Mouse (Mus musculus) neutrophil, adult 5-6 weeks (primary cell): Measurements from ENCODE around the gene Sertad2. TPM values are rescaled to one million over a fixed set of nuclear protein-coding genes. Genes with fewer than 3 reads are reported as not detected.

ENCODE experiments used
- ATAC-seq: fragments of 151-379, 151-347 bp; 2 replicates; pipeline ENCODE4 v1.8.0; 2017; ENCODE audit warnings: mild to moderate bottlenecking, moderate TSS enrichment; ENCODE audit not compliant: insufficient number of reproducible peaks, poor library complexity, low FRiP score, severe bottlenecking; ENCODE audit errors: extremely low read depth
- total RNA-seq: library from RNA; stranded (forward); fragments of 200-1000 nt; gene quantifications from 2 replicates; pipeline ENCODE4 v1.2.3, GENCODE M21; 2017

Sertad2 gene
- total RNA-seq, 1 experiment from 2014 or later: 17.8 TPM

- ATAC-seq: no peak
Measured at GRCm38 (mm10) chr11:20636114-20636513, 93.1 kb downstream of the Sertad2 start.

GRCm38 (mm10) chr11:20637060-20637459 lies 94.0 kb downstream of the Sertad2 start:
- no peak for ATAC-seq

GRCm38 (mm10) chr11:20638841-20639240 lies 95.8 kb downstream of the Sertad2 start:
- ATAC-seq: peak; percentile 91

GRCm38 (mm10) chr11:20639918-20640447 lies 96.9 kb downstream of the Sertad2 start:
- no peak for ATAC-seq

- ATAC-seq: no peak
Measured at GRCm38 (mm10) chr11:20642321-20642720, 99.3 kb downstream of the Sertad2 start.

- no peak for ATAC-seq
Measured at GRCm38 (mm10) chr11:20643161-20643560, 100.1 kb downstream of the Sertad2 start.

GRCm38 (mm10) chr11:20644166-20644565 lies 101.1 kb downstream of the Sertad2 start:
- ATAC-seq: no peak

- no peak for ATAC-seq
Measured at GRCm38 (mm10) chr11:20644872-20645271, 101.8 kb downstream of the Sertad2 start.

GRCm38 (mm10) chr11:20645521-20645920 lies 102.5 kb downstream of the Sertad2 start:
- no peak for ATAC-seq

- ATAC-seq: no peak
Measured at GRCm38 (mm10) chr11:20646142-20646541, 103.1 kb downstream of the Sertad2 start.

- no peak for ATAC-seq
Measured at GRCm38 (mm10) chr11:20646986-20647726, 104.1 kb downstream of the Sertad2 start.

- no peak for ATAC-seq
Measured at GRCm38 (mm10) chr11:20647902-20648625, 105.0 kb downstream of the Sertad2 start.

- no peak for ATAC-seq
Measured at GRCm38 (mm10) chr11:20649477-20649876, 106.4 kb downstream of the Sertad2 start.

- no peak for ATAC-seq
Measured at GRCm38 (mm10) chr11:20650006-20650639, 107.1 kb downstream of the Sertad2 start.

GRCm38 (mm10) chr11:20651166-20651565 lies 108.1 kb downstream of the Sertad2 start:
- no peak for ATAC-seq

- ATAC-seq: no peak
Measured at GRCm38 (mm10) chr11:20655795-20656710, 113.0 kb downstream of the Sertad2 start.

GRCm38 (mm10) chr11:20656711-20657057 lies 113.6 kb downstream of the Sertad2 start:
- no peak for ATAC-seq

GRCm38 (mm10) chr11:20659094-20659493 lies 116.0 kb downstream of the Sertad2 start:
- ATAC-seq: no peak
